Mouse (Mus musculus) CH12.LX (cell line): ENCODE measurements around the gene Cox8c. TPM values are rescaled to one million over a fixed set of nuclear protein-coding genes. Genes with fewer than 3 reads are reported as not detected.

Experiments used
- DNase-seq: peaks from one replicate; pipeline ENCODE4 v3.0.0-alpha.2; 2013; ENCODE audit errors: extremely low read depth
- H3K27ac ChIP-seq: 2 replicates; pipeline ENCODE4 v1.5.1; 2012; ENCODE audit warnings: low read depth, mild to moderate bottlenecking, control low read depth, moderate library complexity; ENCODE audit not compliant: insufficient read depth
- H3K27me3 ChIP-seq: replicated peaks from 2 replicates; pipeline ENCODE3; 2012; ENCODE audit warnings: inconsistent platforms
- H3K36me3 ChIP-seq, 2 experiments: replicated peaks in 1 of 2; 2 replicates each; pipeline versions ENCODE3 to v1.6.1; 2012; ENCODE audit warnings: inconsistent platforms in 1 of 2, low read length in 1 of 2, mild to moderate bottlenecking in 1 of 2, mixed read lengths in 1 of 2, moderate library complexity in 1 of 2; ENCODE audit not compliant: control insufficient read depth in 1 of 2, insufficient read depth in 1 of 2
- H3K4me1 ChIP-seq, 2 experiments: 2 replicates each; pipeline ENCODE4 v1.6.1; 2012; ENCODE audit warnings: inconsistent platforms in 1 of 2, moderate library complexity in 1 of 2; ENCODE audit not compliant: insufficient read depth in 2 of 2, control insufficient read depth in 1 of 2
- H3K4me2 ChIP-seq: 2 replicates; pipeline ENCODE4 v1.6.1; 2012; ENCODE audit warnings: low read depth, mild to moderate bottlenecking, control low read depth; ENCODE audit not compliant: poor library complexity, insufficient read depth, severe bottlenecking
- H3K4me3 ChIP-seq, 3 experiments: fragments of 150-350 bp in 1 of 3; sonication (generic) in 1 of 3; replicated peaks in 1 of 3; 2 replicates each; pipeline versions ENCODE3 to v1.5.1; 2011 to 2012; ENCODE audit warnings: low read depth in 2 of 3, low read length in 2 of 3, mild to moderate bottlenecking in 2 of 3, moderate library complexity in 2 of 3, control low read depth in 1 of 3, improper control_type of control experiment in 1 of 3, inconsistent platforms in 1 of 3, mixed read lengths in 1 of 3; ENCODE audit not compliant: poor library complexity in 1 of 3
- H3K79me2 ChIP-seq: replicated peaks from 2 replicates; pipeline ENCODE4 v1.6.1; 2012; ENCODE audit warnings: mild to moderate bottlenecking, moderate library complexity; ENCODE audit not compliant: control insufficient read depth, poor library complexity, insufficient read depth, severe bottlenecking; ENCODE audit errors: extremely low read depth
- H3K9ac ChIP-seq: 2 replicates; pipeline ENCODE4 v1.6.1; 2012; ENCODE audit warnings: low read depth, mild to moderate bottlenecking, control low read depth, moderate library complexity; ENCODE audit not compliant: insufficient read depth
- H3K9me3 ChIP-seq: replicated peaks from 2 replicates; pipeline ENCODE3; 2012; ENCODE audit warnings: low read length, inconsistent platforms, mixed read lengths
- BHLHE40 ChIP-seq: IDR thresholded peaks from 2 replicates; pipeline ENCODE4 v1.6.1; 2011; ENCODE audit warnings: mild to moderate bottlenecking, low read depth, low read length, improper control_type of control experiment
- CHD2 ChIP-seq: IDR thresholded peaks from 2 replicates; pipeline ENCODE4 v1.6.1; 2011; ENCODE audit warnings: low read length, improper control_type of control experiment
- EP300 ChIP-seq: IDR thresholded peaks from 2 replicates; pipeline ENCODE4 v1.6.1; 2011; ENCODE audit warnings: low read length, improper control_type of control experiment
- GABPA ChIP-seq: IDR thresholded peaks from 2 replicates; pipeline ENCODE4 v1.6.1; 2012; ENCODE audit warnings: low read depth, low read length, improper control_type of control experiment, inconsistent platforms; ENCODE audit not compliant: insufficient replicate concordance
- JUND ChIP-seq: conservative IDR thresholded peaks from 2 replicates; pipeline ENCODE4 v1.6.1; 2011; ENCODE audit warnings: low read depth, low read length, improper control_type of control experiment
- MAFK ChIP-seq: IDR thresholded peaks from 2 replicates; pipeline ENCODE4 v1.6.1; 2011; ENCODE audit warnings: low read length, improper control_type of control experiment; ENCODE audit not compliant: insufficient replicate concordance
- MAX ChIP-seq: IDR thresholded peaks from 2 replicates; pipeline ENCODE4 v1.6.1; 2011; ENCODE audit warnings: low read length, improper control_type of control experiment
- MEF2A ChIP-seq: IDR thresholded peaks from 2 replicates; pipeline ENCODE4 v1.6.1; 2014; ENCODE audit warnings: low read depth, mild to moderate bottlenecking, inconsistent platforms, low read length, improper control_type of control experiment, borderline replicate concordance
- MXI1 ChIP-seq: IDR thresholded peaks from 2 replicates; pipeline ENCODE4 v1.6.1; 2011; ENCODE audit warnings: mild to moderate bottlenecking, low read depth, low read length, improper control_type of control experiment
- NELFE ChIP-seq: IDR thresholded peaks from 2 replicates; pipeline ENCODE4 v1.6.1; 2011; ENCODE audit warnings: low read depth, low read length, improper control_type of control experiment
- PAX5 ChIP-seq: IDR thresholded peaks from 2 replicates; pipeline ENCODE4 v1.6.1; 2012; ENCODE audit warnings: low read length, inconsistent platforms, mixed read lengths
- SIN3A ChIP-seq: IDR thresholded peaks from 2 replicates; pipeline ENCODE4 v1.6.1; 2012; ENCODE audit warnings: low read length, improper control_type of control experiment, inconsistent platforms
- TBP ChIP-seq: conservative IDR thresholded peaks from 2 replicates; pipeline ENCODE4 v1.6.1; 2011; ENCODE audit warnings: low read depth, low read length, improper control_type of control experiment
- UBTF ChIP-seq: IDR thresholded peaks from 2 replicates; pipeline ENCODE4 v1.6.1; 2012; ENCODE audit warnings: low read depth, mild to moderate bottlenecking, inconsistent platforms, low read length, improper control_type of control experiment, moderate library complexity
- dilution Hi-C: fragments of 300-500 bp; cut with MboI; formaldehyde crosslinking; loops from 2 replicates; pipeline ENCODE4 v1.14.3; 2020; ENCODE audit warnings: low sequenced_read_pairs; ENCODE audit not compliant: extremely low pct_unique_long_range_greater_than_20kb, extremely low pct_ligation_motif_present
- in situ Hi-C: fragments of 300-500 bp; cut with MboI; formaldehyde crosslinking; loops from 3 replicates; pipeline ENCODE4 v1.14.3; 2019; ENCODE audit warnings: low sequenced_read_pairs, low pct_ligation_motif_present, low pct_unique_long_range_greater_than_20kb, mixed read lengths
- polyA plus RNA-seq: library from polyadenylated mRNA; unstranded; fragments of >175 nt; gene quantifications from 2 replicates; pipeline ENCODE4 v1.2.1, GENCODE M21; 2012; ENCODE audit warnings: low read depth; ENCODE audit not compliant: insufficient read length
- total RNA-seq, 2 experiments: library from RNA; depleted of rRNA; stranded (reverse); fragments of 300-350 nt in 1 of 2; fragments of >200 nt in 1 of 2; gene quantifications; 2 replicates each; pipeline ENCODE4 v1.2.3; 2012 to 2014

The Cox8c gene
- total and polyA plus RNA-seq, 3 experiments: not detected

DNA sequence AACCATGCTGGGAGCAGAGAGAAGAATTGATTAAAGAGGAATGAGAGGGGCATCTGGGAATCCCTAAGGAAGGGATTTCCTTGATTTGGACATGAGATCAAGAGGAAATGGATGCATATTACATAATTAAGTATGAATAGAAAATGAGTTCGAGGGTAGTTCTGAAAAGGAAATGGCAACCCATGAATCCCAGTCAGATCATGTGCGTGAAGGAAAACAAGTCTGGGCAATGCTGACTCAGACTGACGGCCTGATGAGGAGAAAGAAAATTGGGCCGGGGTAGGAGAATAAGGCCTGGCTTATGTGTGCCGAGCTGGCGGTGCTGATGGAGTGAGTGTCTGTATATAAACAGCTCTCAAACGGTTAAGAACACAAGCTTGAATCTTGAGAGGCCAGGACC, 31.7 kb downstream of the Cox8c start:
- DNase-seq: no peak
- H3K4me1 ChIP-seq: no peaks in the 10 kb centered on the region
- H3K9me3 ChIP-seq: no peaks in the 10 kb centered on the region
- in situ Hi-C loops: no loop called here
- H3K4me2 ChIP-seq: no peak overlapping the region
- dilution Hi-C loops: no loop called here
- H3K4me3 ChIP-seq: no peak overlapping the region
- H3K9ac ChIP-seq: no peak overlapping the region
- no peaks in the 10 kb centered on the region for H3K27me3 ChIP-seq
- H3K79me2 ChIP-seq: no peaks in the 10 kb centered on the region
- no peak for TF ChIP-seq MAX
- no peak for TF ChIP-seq NELFE
- no peak for TF ChIP-seq TBP
- TF ChIP-seq EP300: no peak
- no peak for TF ChIP-seq MXI1
- TF ChIP-seq MEF2A: no peak
- no peak overlapping the region for H3K27ac ChIP-seq
- no peaks in the 10 kb centered on the region for H3K36me3 ChIP-seq

DNA sequence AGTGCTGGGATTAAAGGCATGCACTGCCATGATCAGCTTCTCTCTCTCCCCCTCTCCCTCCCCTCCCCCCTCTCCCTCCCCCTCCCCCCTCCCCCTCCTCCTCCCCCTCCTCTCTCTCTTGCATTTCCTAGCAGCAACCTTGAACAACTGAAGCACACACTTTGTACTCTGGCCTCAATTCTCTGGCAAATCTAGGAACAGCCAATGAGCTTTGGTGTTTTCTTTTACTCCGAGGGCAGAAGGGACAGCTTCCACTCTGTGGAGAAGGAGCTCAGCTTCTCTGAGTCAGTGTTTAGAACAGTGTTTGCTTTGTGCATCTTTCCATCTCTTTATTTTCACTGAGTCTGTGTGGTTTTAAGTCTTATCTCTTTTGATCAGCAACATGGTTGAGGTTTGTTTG, 36.8 kb downstream of the Cox8c start:
- dilution Hi-C loops: no loop called here
- Histone ChIP-seq H3K36me3 (no peaks in the 10 kb centered on the region), H3K79me2 (no peaks in the 10 kb centered on the region), H3K4me3 (no peak overlapping the region), H3K9ac (no peak overlapping the region), H3K27me3 (no peaks in the 10 kb centered on the region), H3K27ac (no peak overlapping the region), H3K9me3 (peaks cover 2% of the 10 kb centered on the region), H3K4me1 (0 out of 4 replicates have a peak, but pooled peaks cover 0 to 2% of the 10 kb centered on the region in 2 experiments), H3K4me2 (no peak overlapping the region)
- in situ Hi-C loops: no loop called here
- TF ChIP-seq UBTF (no peak), PAX5 (no peak), GABPA (no peak), MAFK (no peak), NELFE (no peak)
- DNase-seq: no peak

DNA sequence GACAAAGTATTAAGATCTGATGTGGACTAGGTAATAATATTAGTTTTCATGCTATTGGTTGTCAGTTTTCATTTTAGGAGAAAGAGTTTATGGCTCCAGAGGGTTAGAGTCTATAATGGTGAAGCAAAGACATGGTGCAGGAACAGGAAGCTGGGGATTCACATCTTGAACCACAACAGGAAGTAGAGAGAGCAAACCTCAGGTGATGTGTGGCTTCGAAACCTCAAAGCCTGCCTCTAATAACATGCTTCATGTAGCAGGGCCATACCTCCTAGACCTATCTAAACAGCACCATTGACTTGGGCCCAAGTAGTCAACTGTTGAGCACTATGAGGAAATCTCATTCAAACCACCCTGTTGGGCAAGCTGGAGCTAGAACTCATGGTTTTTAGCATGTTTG, 46.5 kb downstream of the Cox8c start:
- H3K9me3 ChIP-seq: peaks cover 11% of the 10 kb centered on the region
- no peaks in the 10 kb centered on the region for H3K79me2 ChIP-seq
- H3K27me3 ChIP-seq: no peaks in the 10 kb centered on the region
- no peak overlapping the region for H3K9ac ChIP-seq
- no peak overlapping the region for H3K4me2 ChIP-seq
- TF ChIP-seq JUND: no peak
- no peak for TF ChIP-seq SIN3A
- TF ChIP-seq CHD2: no peak
- TF ChIP-seq BHLHE40: peak; percentile 65
- TF ChIP-seq UBTF: no peak
- no peak for TF ChIP-seq GABPA
- TF ChIP-seq, all 38 proteins: peak for 1
- peak; percentile 53 for DNase-seq
- peaks cover 2 to 18% of the 10 kb centered on the region in 2 experiments; a peak in 3 of 4 replicates for H3K4me1 ChIP-seq
- H3K27ac ChIP-seq: no peak overlapping the region
- dilution Hi-C loops: no loop called here
- no peaks in the 10 kb centered on the region for H3K36me3 ChIP-seq
- in situ Hi-C loops: no loop called here
- no peak overlapping the region for H3K4me3 ChIP-seq
